8 mouse cellular contexts compared by ENCODE assay signal in genomic region chr10:4389036-4389435, GRCm38 (mm10). TPM values are rescaled to one million over a fixed set of nuclear protein-coding genes. Genes with fewer than 3 reads are reported as not detected.
DNase-seq lines count a peak whose midpoint lies in the region; ATAC-seq and TF ChIP-seq lines count a peak whose summit lies in the region.

No protein-coding gene starts in this region.

- no peak for ATAC-seq in CD4-positive, CD25-positive, alpha-beta regulatory T cell, adult 4 months
- ATAC-seq in liver, embryonic 11.5 days (replicated peaks; ENCODE audit: low FRiP score), result no peak

- H3K9ac ChIP-seq in liver, embryonic 11.5 days (ENCODE audit: low read depth, low read length), result peak overlapping the region; percentile 98

- TF ChIP-seq CTCF in testis, adult 2 months (IDR thresholded peaks at IDR 0.05; ENCODE audit: control insufficient read depth, insufficient read depth, insufficient replicate concordance, low read depth, low read length), result no peak

- DNase-seq in CD4-positive, CD25-positive, alpha-beta regulatory T cell, adult 2 months (ENCODE audit: low read depth, low spot score), result peak; percentile 40
- no peak for DNase-seq in testis, postnatal 14 days (ENCODE audit: low spot score)
- DNase-seq in liver, embryonic 11.5 days (ENCODE audit: low spot score), result no peak
- DNase-seq in spleen, postnatal 10 days (ENCODE audit: low spot score in 2 of 2), result no peak
- no peak for DNase-seq in left cerebral cortex, postnatal 25 days (ENCODE audit: low spot score in 2 of 2)
- DNase-seq in layer of hippocampus, adult 9-11 months, result no peak

- H3K4me2 ChIP-seq in liver, embryonic 11.5 days, result peak overlapping the region; percentile 92

- H3K27me3 ChIP-seq in testis, adult 2 months (ENCODE audit: control insufficient read depth, insufficient read depth, low read length), result no peaks in the 10 kb centered on the region
- H3K27me3 ChIP-seq in liver, embryonic 11.5 days (replicated peaks; ENCODE audit: control insufficient read depth, insufficient read depth, low read length), result no peaks in the 10 kb centered on the region

- H3K4me1 ChIP-seq in testis, adult 2 months (ENCODE audit: control insufficient read depth, insufficient read depth, low read length), result peaks cover 11% of the 10 kb centered on the region
- H3K4me1 ChIP-seq in liver, embryonic 11.5 days (replicated peaks; ENCODE audit: control insufficient read depth, insufficient read depth, low read length), result peaks cover 35% of the 10 kb centered on the region

- H3K9me3 ChIP-seq in liver, embryonic 11.5 days (ENCODE audit: control insufficient read depth, low read length), result no peaks in the 10 kb centered on the region

- TF ChIP-seq POLR2A in testis, adult 2 months (IDR thresholded peaks at IDR 0.05; ENCODE audit: control insufficient read depth, low read depth, low read length), result no peak

- H3K27ac ChIP-seq in testis, adult 2 months (ENCODE audit: control insufficient read depth, insufficient read depth, low read depth, low read length), result 0 out of 2 replicates have a peak overlapping the region, but pooled peaks have one; percentile 15
- H3K27ac ChIP-seq in liver, embryonic 11.5 days (ENCODE audit: low read depth, low read length), result no peak overlapping the region

- H3K4me3 ChIP-seq in testis, adult 2 months (ENCODE audit: control insufficient read depth, low read depth, low read length), result peak overlapping the region; percentile 95
- peak overlapping the region; percentile 98 for H3K4me3 ChIP-seq in liver, embryonic 11.5 days (ENCODE audit: low read depth, low read length)

- H3K36me3 ChIP-seq in testis, adult 2 months (ENCODE audit: control insufficient read depth, insufficient read depth, low read length), result no peaks in the 10 kb centered on the region
- no peaks in the 10 kb centered on the region for H3K36me3 ChIP-seq in liver, embryonic 11.5 days (ENCODE audit: control insufficient read depth, insufficient read depth, low read length)

- intact Hi-C loops in left cerebral cortex, postnatal 25 days (cut with DNase I), result no loop called here

- 18% methylated on average over 10 of the region's 10 CpGs for WGBS in liver, embryonic 11.5 days

RNA-seq across cellular contexts. Expression of gene Zbtb2, which starts 1.1 kb away (rescaled TPM):
- polyA plus RNA-seq in CD4-positive, CD25-positive, alpha-beta regulatory T cell, adult 4 months (2017; shearing (Covaris generic)), result 10 to 100 TPM; 10.2 to 10.5 TPM
- polyA plus RNA-seq in testis, adult 2 months (2012; rRNA removed), result 2.3 TPM in 2 replicates
- polyA plus RNA-seq in liver, embryonic 11.5 days (2014; fragmentation: Nextera tagmentation; extraction: Ambion mirVana), result 11.7 and 12.3 TPM in 2 replicates
- 10 to 100 TPM in 1 of 2 experiments, 1 to 10 TPM in 1; 9.8 to 10.5 TPM for total RNA-seq in left cerebral cortex, postnatal 25 days (2021)

RNA-seq across cellular contexts. Expression of gene Rmnd1, which starts 43.2 kb away (rescaled TPM):
- 10 to 100 TPM; 62.6 to 68.9 TPM for polyA plus RNA-seq in CD4-positive, CD25-positive, alpha-beta regulatory T cell, adult 4 months (2017; shearing (Covaris generic))
- 115 and 118 TPM in 2 replicates for polyA plus RNA-seq in testis, adult 2 months (2012; rRNA removed)
- 56.2 and 60.3 TPM in 2 replicates for polyA plus RNA-seq in liver, embryonic 11.5 days (2014; fragmentation: Nextera tagmentation; extraction: Ambion mirVana)
- total RNA-seq in left cerebral cortex, postnatal 25 days (2021), result 10 to 100 TPM; 36.3 to 44.6 TPM

RNA-seq across cellular contexts. Expression of gene Armt1, which starts 43.2 kb away (rescaled TPM):
- polyA plus RNA-seq in CD4-positive, CD25-positive, alpha-beta regulatory T cell, adult 4 months (2017; shearing (Covaris generic)), result 10 to 100 TPM; 30.3 to 41.4 TPM
- 57.2 and 58.6 TPM in 2 replicates for polyA plus RNA-seq in testis, adult 2 months (2012; rRNA removed)
- polyA plus RNA-seq in liver, embryonic 11.5 days (2014; fragmentation: Nextera tagmentation; extraction: Ambion mirVana), result 30.1 and 33.4 TPM in 2 replicates
- total RNA-seq in left cerebral cortex, postnatal 25 days (2021), result 10 to 100 TPM; 19.5 to 22.0 TPM
